Mouse (Mus musculus) heart, postnatal 0 days (tissue): ENCODE measurements around the gene Olig2.

Experiments
- CTCF ChIP-seq: IDR thresholded peaks from 2 replicates; pipeline ENCODE4 v1.5.1; 2016; ENCODE audit warnings: antibody characterized with exemption, control low read depth, low read depth
- EP300 ChIP-seq: IDR thresholded peaks from 2 replicates; pipeline ENCODE4 v1.6.1; 2016; ENCODE audit warnings: antibody characterized with exemption, low read depth

- no peak for TF ChIP-seq CTCF
- no peak for TF ChIP-seq EP300
These were observed 40.7 kb downstream of the Olig2 start for GRCm38 (mm10) chr16:91265972-91266371.
